Mouse (Mus musculus) heart, embryonic 12.5 days (tissue): Measurements from ENCODE around the gene Xlr3b. TPM values are rescaled to one million over a fixed set of nuclear protein-coding genes. Genes with fewer than 3 reads are reported as not detected.
"Not testable (repeated sequence)": the region's sequence is repeated elsewhere in the genome, so short reads cannot be mapped to it uniquely, and the experiment has no call there.

Experiments
- ATAC-seq: fragments of 200-750 bp; cut with Nextera tagmentation; 2 replicates; pipeline ENCODE4 v1.8.0; 2017; ENCODE audit warnings: moderate TSS enrichment, moderate library complexity; ENCODE audit not compliant: insufficient number of reproducible peaks, low FRiP score
- H3K27ac ChIP-seq: fragments of 300-500 bp; sonication (generic); 2 replicates; pipeline ENCODE4 v1.5.1; 2016; ENCODE audit warnings: mild to moderate bottlenecking, moderate library complexity; ENCODE audit not compliant: poor library complexity, severe bottlenecking
- H3K27me3 ChIP-seq: fragments of 300-500 bp; sonication (generic); replicated peaks from 2 replicates; pipeline ENCODE4 v1.6.1; 2016; ENCODE audit warnings: mild to moderate bottlenecking, moderate library complexity
- H3K36me3 ChIP-seq: fragments of 300-500 bp; sonication (generic); 2 replicates; pipeline ENCODE4 v1.6.1; 2016; ENCODE audit warnings: mild to moderate bottlenecking, moderate library complexity
- H3K4me1 ChIP-seq: fragments of 300-500 bp; sonication (generic); replicated peaks from 2 replicates; pipeline ENCODE4 v1.6.1; 2016; ENCODE audit warnings: mild to moderate bottlenecking
- H3K4me2 ChIP-seq: fragments of 300-500 bp; sonication (generic); 2 replicates; pipeline ENCODE4 v1.6.1; 2016; ENCODE audit warnings: mild to moderate bottlenecking, moderate library complexity
- H3K4me3 ChIP-seq: fragments of 300-500 bp; sonication (generic); 2 replicates; pipeline ENCODE4 v1.5.1; 2016; ENCODE audit warnings: mild to moderate bottlenecking
- H3K9ac ChIP-seq: fragments of 300-500 bp; sonication (generic); 2 replicates; pipeline ENCODE4 v1.6.1; 2016; ENCODE audit warnings: mild to moderate bottlenecking, moderate library complexity
- H3K9me3 ChIP-seq: fragments of 300-500 bp; sonication (generic); replicated peaks from 2 replicates; pipeline ENCODE4 v1.6.1; 2016; ENCODE audit warnings: mild to moderate bottlenecking, moderate library complexity
- WGBS: fragments of 180-500 bp; shearing (Covaris S2); methylation state at CpG from one replicate; pipeline ENCODE4 v1.1.7; 2016; 5-methylcytosine and 5-hydroxymethylcytosine counted together
- polyA plus RNA-seq: library from polyadenylated mRNA; unstranded; fragments of >200 nt; fragmentation: Nextera tagmentation; extraction: Ambion mirVana; gene quantifications from 2 replicates; pipeline ENCODE4 v1.2.1, GENCODE M21; 2016

Xlr3b gene
- polyA plus RNA-seq, 1 experiment from 2014 or later = 7.3 TPM

DNA sequence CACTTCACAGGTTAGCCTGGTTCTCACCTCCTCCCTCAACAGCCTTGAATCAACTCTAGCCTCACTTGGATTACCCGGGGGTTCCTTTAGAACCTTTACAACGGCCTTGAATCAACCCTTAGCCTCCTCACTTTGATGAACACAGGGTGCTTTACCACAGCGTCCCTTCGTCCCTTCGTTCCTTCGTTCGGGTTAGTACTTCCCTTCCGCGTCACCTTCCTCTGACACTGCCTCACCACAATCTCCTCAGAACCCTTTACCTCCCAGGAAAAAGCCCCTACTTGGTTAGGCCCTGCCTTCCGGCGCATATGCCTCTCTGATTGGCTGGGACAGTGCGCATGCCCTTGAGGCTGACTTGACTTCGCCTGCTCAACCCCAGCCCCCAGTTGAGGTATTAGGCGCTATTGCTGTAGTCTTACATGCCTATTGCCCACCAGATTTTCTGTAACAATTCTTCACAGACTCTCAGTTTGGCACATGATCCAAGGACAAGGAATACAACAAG is 50.9 kb downstream of the Xlr3b start, which contains the start of gene Xlr4c:
TSS of gene Xlr4c (minus strand) at position 310 of the 505 bp plus-strand sequence.
- H3K9me3 ChIP-seq, H3K4me2 ChIP-seq, H3K27ac ChIP-seq, H3K4me3 ChIP-seq, H3K27me3 ChIP-seq, H3K9ac ChIP-seq, ATAC-seq, H3K36me3 ChIP-seq, H3K4me1 ChIP-seq: not testable (repeated sequence)
- 76% methylated on average over 14 of the region's 14 CpGs for WGBS

Other genes with a start within 250 kb of the Xlr3b start
- 5.7 TPM in 2 replicates for gene Zfp185, start 204.9 kb upstream of the Xlr3b start, polyA plus RNA-seq
- gene Pnma5, start 155.1 kb upstream of the Xlr3b start, polyA plus RNA-seq = 0.08 TPM in 1 of 2 replicates, not detected in the other
- 0.09 TPM in 1 of 2 replicates, not detected in the other for gene Pnma3, start 127.4 kb upstream of the Xlr3b start, polyA plus RNA-seq
- 1.00 and 1.6 TPM in 2 replicates for gene Xlr4a, start 109.7 kb upstream of the Xlr3b start, polyA plus RNA-seq
- 1.9 and 2.2 TPM in 2 replicates for gene Xlr3a, start 95.1 kb upstream of the Xlr3b start, polyA plus RNA-seq
- gene Gm14685, start 75.2 kb upstream of the Xlr3b start, polyA plus RNA-seq = not detected in 2 replicates
- gene Xlr5b, start 43.4 kb upstream of the Xlr3b start, polyA plus RNA-seq = not detected in 2 replicates
- not detected in 2 replicates for gene DXBay18, start 42.8 kb upstream of the Xlr3b start, polyA plus RNA-seq
- not detected in 2 replicates for gene Spin2d, start 15.2 kb upstream of the Xlr3b start, polyA plus RNA-seq
- 0.96 and 1.2 TPM in 2 replicates for gene Xlr4b, start 22.1 kb downstream of the Xlr3b start, polyA plus RNA-seq
- 10.9 and 11.1 TPM in 2 replicates for gene F8a, start 36.1 kb downstream of the Xlr3b start, polyA plus RNA-seq
- 0.36 TPM in 2 replicates for gene Xlr4c, start 50.9 kb downstream of the Xlr3b start, polyA plus RNA-seq
- gene Xlr3c, start 73.2 kb downstream of the Xlr3b start, polyA plus RNA-seq = not detected in 2 replicates
- gene Xlr5a, start 100.8 kb downstream of the Xlr3b start, polyA plus RNA-seq = not detected in 2 replicates
- not detected in 2 replicates for gene Xlr5c, start 100.8 kb downstream of the Xlr3b start, polyA plus RNA-seq
- not detected in 2 replicates for gene Gm45015, start 144.6 kb downstream of the Xlr3b start, polyA plus RNA-seq
- gene Zfp275, start 150.4 kb downstream of the Xlr3b start, polyA plus RNA-seq = 14.3 and 17.5 TPM in 2 replicates
- not detected in 2 replicates for gene Gm18336, start 206.5 kb downstream of the Xlr3b start, polyA plus RNA-seq
- gene Zfp92, start 218.9 kb downstream of the Xlr3b start, polyA plus RNA-seq = not detected in 2 replicates
- gene Trex2, start 243.1 kb downstream of the Xlr3b start, polyA plus RNA-seq = not detected in 2 replicates